Mouse (Mus musculus) MEL (cell line): ENCODE measurements around the gene Adap1.

ENCODE experiments used
- CHD2 ChIP-seq: IDR thresholded peaks from 2 replicates; pipeline ENCODE4 v1.6.1; 2011; ENCODE audit warnings: low read length, improper control_type of control experiment
- CTCF ChIP-seq, 3 experiments: IDR thresholded peaks in 2 of 3; conservative IDR thresholded peaks in 1 of 3; 2 replicates each; pipeline ENCODE4 v1.5.1; 2011 to 2012; ENCODE audit warnings: low read length in 3 of 3, low read depth in 2 of 3, mild to moderate bottlenecking in 2 of 3, improper control_type of control experiment in 1 of 3, inconsistent platforms in 1 of 3, mixed read lengths in 1 of 3, moderate library complexity in 1 of 3; ENCODE audit not compliant: control insufficient read depth in 1 of 3, insufficient read depth in 1 of 3, poor library complexity in 1 of 3, severe bottlenecking in 1 of 3
- JUND ChIP-seq: IDR thresholded peaks from 2 replicates; pipeline ENCODE4 v1.6.1; 2011; ENCODE audit warnings: low read depth, mild to moderate bottlenecking, improper control_type of control experiment, low read length
- POLR2A ChIP-seq, 2 experiments: IDR thresholded peaks; 2 replicates each; pipeline ENCODE4 v1.6.1; 2011 to 2012; ENCODE audit warnings: low read length in 2 of 2, mild to moderate bottlenecking in 2 of 2, control low read depth in 1 of 2, improper control_type of control experiment in 1 of 2, low read depth in 1 of 2, moderate library complexity in 1 of 2; ENCODE audit not compliant: control insufficient read depth in 1 of 2, insufficient read depth in 1 of 2, poor library complexity in 1 of 2
- ZKSCAN1 ChIP-seq: IDR thresholded peaks from 2 replicates; pipeline ENCODE4 v1.6.1; 2012; ENCODE audit warnings: low read depth, mild to moderate bottlenecking, inconsistent platforms, low read length, improper control_type of control experiment, moderate library complexity
- ZNF384 ChIP-seq: IDR thresholded peaks from 2 replicates; pipeline ENCODE4 v1.6.1; 2012; ENCODE audit warnings: low read depth, mild to moderate bottlenecking, inconsistent platforms, low read length, improper control_type of control experiment

DNA sequence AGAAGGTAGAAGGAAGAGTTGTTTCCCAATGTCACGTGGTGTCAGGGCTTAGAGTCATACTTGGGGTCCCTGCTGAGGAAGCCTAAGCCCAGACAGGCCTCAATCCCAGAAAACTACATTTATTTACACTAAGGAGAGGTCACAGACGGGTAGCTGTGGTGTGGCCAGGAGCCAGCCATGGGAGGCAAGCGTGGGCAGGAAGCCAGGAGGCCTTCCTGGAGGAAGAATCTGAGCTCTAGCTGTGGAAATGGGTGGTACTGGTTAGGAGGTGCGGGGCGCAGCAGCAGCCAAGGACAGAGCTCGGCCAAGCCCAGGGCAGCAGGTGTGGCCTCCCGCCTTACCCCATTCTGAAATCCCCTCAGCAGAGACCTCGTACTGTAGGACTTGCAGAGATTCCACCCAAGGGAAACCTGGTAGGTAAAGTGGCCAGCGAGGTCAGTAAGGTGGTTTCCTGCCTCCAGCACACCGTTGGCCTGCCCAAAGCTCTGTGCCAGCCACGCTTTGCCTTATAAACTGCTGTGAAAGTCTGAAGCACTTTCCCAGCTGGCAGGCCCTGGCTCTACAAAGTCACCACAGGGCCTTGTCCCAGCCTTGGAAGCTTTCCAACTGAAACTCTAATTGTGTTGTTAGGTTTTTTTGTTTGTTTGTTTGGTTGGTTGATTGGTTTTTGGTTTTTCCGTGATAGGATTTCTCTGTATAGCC lies 10.3 kb downstream of the Adap1 start:
- TF ChIP-seq CTCF (IDR thresholded peaks at IDR 0.05 in 2 of 3, conservative IDR thresholded peaks at IDR 0.05 in 1 of 3; ENCODE audit: control insufficient read depth in 1 of 3, insufficient read depth in 1 of 3, low read depth in 2 of 3, low read length in 3 of 3, poor library complexity in 1 of 3, severe bottlenecking in 1 of 3) (no peak), ZKSCAN1 (no peak), POLR2A (IDR thresholded peaks at IDR 0.05; ENCODE audit: control insufficient read depth in 1 of 2, insufficient read depth in 1 of 2, low read depth in 1 of 2, low read length in 2 of 2, poor library complexity in 1 of 2) (no peak), JUND (no peak), CHD2 (no peak), ZNF384 (no peak)
